Mouse (Mus musculus): ENCODE data around the gene Mertk. TPM values are rescaled to one million over a fixed set of nuclear protein-coding genes. Genes with fewer than 3 reads are reported as not detected.

Mertk gene
- polyA plus RNA-seq, 1 experiment from 2014 or later, result 12.2 TPM

DNA sequence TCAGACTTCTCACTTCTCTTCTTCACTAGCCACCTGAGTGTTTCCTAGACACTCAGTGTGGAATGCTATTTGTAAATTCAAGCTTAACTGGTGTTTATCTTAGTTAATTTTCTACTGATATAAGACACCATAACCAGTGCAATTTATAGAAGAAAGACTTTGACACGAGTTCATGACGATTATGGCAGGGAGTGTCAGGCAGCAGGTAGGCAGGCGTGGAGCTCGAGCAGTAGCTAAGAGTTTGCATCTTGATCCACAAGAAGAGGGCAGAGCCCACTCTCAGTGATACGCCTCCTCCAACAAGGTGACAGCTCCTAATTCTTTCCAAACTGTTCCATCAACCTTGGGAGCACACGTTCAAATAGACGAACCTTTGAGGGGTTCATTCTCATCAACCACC, 27.9 kb downstream of the Mertk start:
- no peak for DNase-seq (ENCODE audit: low spot score)
- WGBS, result 80% methylated on average over 7 of the region's 7 CpGs
- Histone ChIP-seq H3K36me3 (replicated peaks) (peaks cover 34% of the 10 kb centered on the region), H3K9me3 (no peaks in the 10 kb centered on the region), H3K27ac (replicated peaks) (no peak overlapping the region), H3K4me1 (peaks cover 7% of the 10 kb centered on the region), H3K4me3 (no peak overlapping the region), H3K27me3 (replicated peaks; ENCODE audit: low read depth, poor library complexity, severe bottlenecking) (no peaks in the 10 kb centered on the region)

DNA sequence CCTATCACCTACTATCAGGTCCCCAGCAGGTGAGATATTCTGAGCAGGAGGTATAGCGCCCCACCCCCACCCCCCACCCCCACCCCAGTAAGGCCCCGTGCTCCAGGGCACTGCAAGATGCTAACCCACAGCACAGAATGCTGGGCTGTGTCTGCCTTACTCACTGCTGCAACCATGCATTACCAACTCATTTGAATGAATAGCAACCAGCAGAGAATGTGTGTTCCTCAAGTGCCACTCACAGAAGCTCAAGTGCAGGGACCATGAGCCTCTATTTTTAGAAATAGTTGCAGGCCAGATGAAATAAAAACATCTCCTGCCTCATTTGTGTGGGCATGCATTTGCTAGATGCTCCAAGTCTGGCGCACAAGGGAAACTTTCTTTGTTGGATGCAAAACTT, 28.8 kb downstream of the Mertk start:
- H3K9me3 ChIP-seq, result no peaks in the 10 kb centered on the region
- 45% methylated on average over 3 of the region's 3 CpGs for WGBS
- no peak for DNase-seq (ENCODE audit: low spot score)
- H3K27me3 ChIP-seq (replicated peaks; ENCODE audit: low read depth, poor library complexity, severe bottlenecking), result no peaks in the 10 kb centered on the region
- peaks cover 40% of the 10 kb centered on the region for H3K36me3 ChIP-seq (replicated peaks)
- no peak overlapping the region for H3K27ac ChIP-seq (replicated peaks)
- peaks cover 7% of the 10 kb centered on the region for H3K4me1 ChIP-seq
- H3K4me3 ChIP-seq, result no peak overlapping the region

DNA sequence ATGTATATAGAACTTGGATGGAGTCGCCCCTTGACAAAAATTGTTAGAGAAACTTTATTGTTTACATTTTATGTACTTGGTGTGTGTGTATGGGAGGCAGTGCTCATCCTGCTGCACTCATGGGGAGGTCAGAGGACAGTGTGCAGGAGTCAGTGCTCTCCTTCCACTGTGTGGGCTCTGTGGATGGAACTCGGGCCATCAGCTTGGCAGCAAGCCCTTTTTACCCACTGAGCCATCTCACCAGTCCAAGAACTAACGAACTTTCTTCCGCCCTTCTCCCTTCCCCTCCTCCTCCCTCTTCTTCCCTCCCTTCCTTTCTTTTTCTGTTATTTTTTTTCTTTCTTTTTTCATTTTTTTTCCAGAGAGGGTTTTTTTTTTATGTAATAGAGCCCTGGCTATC, 29.3 kb downstream of the Mertk start:
- Histone ChIP-seq H3K4me3 (no peak overlapping the region), H3K9me3 (no peaks in the 10 kb centered on the region), H3K27ac (replicated peaks) (no peak overlapping the region), H3K36me3 (replicated peaks) (peaks cover 42% of the 10 kb centered on the region), H3K4me1 (peaks cover 7% of the 10 kb centered on the region), H3K27me3 (replicated peaks; ENCODE audit: low read depth, poor library complexity, severe bottlenecking) (no peaks in the 10 kb centered on the region)
- 82% methylated on average over 4 of the region's 4 CpGs for WGBS
- DNase-seq (ENCODE audit: low spot score), result no peak

DNA sequence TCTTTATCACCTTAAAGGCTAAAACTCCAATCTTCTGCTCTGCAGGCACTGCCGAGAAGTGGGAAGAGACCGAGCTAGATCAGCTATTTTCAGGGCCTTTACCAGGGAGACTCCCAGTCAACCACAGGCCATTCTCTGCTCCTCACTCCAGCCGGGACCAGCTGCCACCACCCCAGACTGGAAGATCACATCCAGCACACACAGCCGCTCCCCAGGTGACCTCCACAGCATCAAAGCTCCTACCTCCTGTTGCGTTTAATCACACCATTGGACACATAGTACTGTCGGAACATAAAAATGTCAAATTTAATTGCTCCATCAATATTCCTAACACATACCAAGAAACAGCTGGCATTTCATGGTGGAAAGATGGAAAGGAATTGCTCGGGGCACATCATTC, 30.4 kb downstream of the Mertk start:
- Histone ChIP-seq H3K36me3 (replicated peaks) (peaks cover 41% of the 10 kb centered on the region), H3K27me3 (replicated peaks; ENCODE audit: low read depth, poor library complexity, severe bottlenecking) (no peaks in the 10 kb centered on the region), H3K4me1 (peaks cover 7% of the 10 kb centered on the region), H3K4me3 (no peak overlapping the region), H3K27ac (replicated peaks) (no peak overlapping the region), H3K9me3 (no peaks in the 10 kb centered on the region)
- DNase-seq (ENCODE audit: low spot score), result no peak
- 84% methylated on average over 7 of the region's 7 CpGs for WGBS

DNA sequence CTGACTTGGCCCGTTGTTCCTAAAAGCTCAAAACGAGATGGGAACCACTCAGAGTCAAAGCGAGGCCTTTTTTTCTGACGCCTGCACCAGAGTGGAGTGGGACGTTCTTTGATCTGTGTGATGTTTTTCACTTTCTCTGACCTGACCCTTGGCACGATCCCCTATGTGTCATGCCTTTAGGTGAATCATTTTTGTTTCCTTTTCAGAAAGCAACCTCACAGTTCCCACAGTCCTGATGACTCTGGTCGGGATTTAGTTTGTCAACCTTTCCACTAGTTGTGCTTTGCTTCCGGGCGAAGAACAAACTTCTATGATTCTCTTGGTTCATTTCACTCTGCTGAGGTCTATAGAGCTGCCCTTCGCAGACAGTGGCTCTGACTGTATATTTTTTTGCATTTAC, 32.8 kb downstream of the Mertk start:
- no peak overlapping the region for H3K27ac ChIP-seq (replicated peaks)
- 77% methylated on average over 10 of the region's 10 CpGs for WGBS
- H3K4me1 ChIP-seq, result peaks cover 12% of the 10 kb centered on the region
- no peaks in the 10 kb centered on the region for H3K27me3 ChIP-seq (replicated peaks; ENCODE audit: low read depth, poor library complexity, severe bottlenecking)
- DNase-seq (ENCODE audit: low spot score), result no peak
- no peaks in the 10 kb centered on the region for H3K9me3 ChIP-seq
- no peak overlapping the region for H3K4me3 ChIP-seq
- peaks cover 43% of the 10 kb centered on the region for H3K36me3 ChIP-seq (replicated peaks)

DNA sequence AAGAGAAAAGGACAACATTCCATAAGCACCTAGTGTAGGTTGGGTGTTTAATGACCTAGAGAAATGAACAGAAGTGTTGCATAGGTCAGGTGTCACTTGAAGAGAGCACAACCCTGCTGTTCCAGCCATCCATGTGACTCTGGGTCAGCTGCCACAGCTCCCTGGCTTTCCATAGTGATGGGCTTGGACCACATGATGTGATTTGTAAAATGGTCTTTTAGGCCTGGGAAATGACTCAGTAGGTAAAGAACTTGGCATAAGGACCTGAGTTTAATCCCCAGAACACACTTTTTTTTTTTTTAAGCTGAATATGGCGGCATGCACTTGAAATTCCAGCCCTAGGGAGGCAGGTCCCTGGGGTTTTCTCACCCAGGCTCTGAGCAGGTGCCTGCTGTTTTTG, 33.2 kb downstream of the Mertk start:
- Histone ChIP-seq H3K36me3 (replicated peaks) (peaks cover 46% of the 10 kb centered on the region), H3K27me3 (replicated peaks; ENCODE audit: low read depth, poor library complexity, severe bottlenecking) (no peaks in the 10 kb centered on the region), H3K27ac (replicated peaks) (no peak overlapping the region), H3K4me3 (no peak overlapping the region), H3K4me1 (peaks cover 12% of the 10 kb centered on the region), H3K9me3 (no peaks in the 10 kb centered on the region)
- 88% methylated on average over 1 of the region's 1 CpGs for WGBS
- no peak for DNase-seq (ENCODE audit: low spot score)

DNA sequence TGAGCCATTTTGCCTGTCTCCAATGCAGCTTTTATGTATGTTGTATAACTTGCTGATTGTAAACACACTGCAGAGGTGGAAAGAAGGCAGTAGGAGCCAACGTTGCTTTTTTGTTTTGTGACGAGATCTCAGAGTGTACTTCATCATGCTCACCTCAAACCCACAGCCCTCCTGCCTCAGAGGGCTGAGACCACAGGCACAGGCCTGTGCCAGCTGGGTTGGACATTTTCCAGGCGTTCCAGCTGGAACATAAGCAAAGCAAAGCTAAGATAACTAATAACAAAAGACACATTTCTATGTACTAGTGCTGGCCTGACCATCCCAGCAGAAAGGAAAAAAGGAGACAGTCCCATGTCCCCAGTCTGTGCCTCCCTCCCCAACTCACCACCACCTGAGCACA, 36.3 kb downstream of the Mertk start:
- no peaks in the 10 kb centered on the region for H3K9me3 ChIP-seq
- DNase-seq (ENCODE audit: low spot score), result no peak
- no peak overlapping the region for H3K27ac ChIP-seq (replicated peaks)
- H3K4me3 ChIP-seq, result no peak overlapping the region
- peaks cover 64% of the 10 kb centered on the region for H3K36me3 ChIP-seq (replicated peaks)
- no peaks in the 10 kb centered on the region for H3K27me3 ChIP-seq (replicated peaks; ENCODE audit: low read depth, poor library complexity, severe bottlenecking)
- peaks cover 5% of the 10 kb centered on the region for H3K4me1 ChIP-seq
- WGBS, result 78% methylated on average over 3 of the region's 3 CpGs

DNA sequence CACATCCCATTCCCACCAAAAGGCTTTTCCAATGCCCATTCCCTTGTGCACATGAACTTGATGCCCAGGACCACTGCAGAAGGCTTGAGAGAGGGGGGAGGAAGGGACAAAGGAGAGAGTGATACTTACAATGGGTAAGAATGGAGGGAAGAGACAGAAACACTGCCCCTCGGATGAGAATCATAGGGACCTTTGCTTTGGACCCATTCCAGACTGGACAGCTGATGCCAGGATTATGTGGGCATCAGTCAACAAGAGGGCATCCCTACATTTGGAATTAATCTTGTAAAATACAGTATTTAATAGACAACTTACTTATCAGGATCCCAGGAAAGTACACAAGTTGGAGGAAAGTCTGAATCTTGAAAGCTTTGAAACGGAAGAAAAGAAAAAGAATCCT, 38.3 kb downstream of the Mertk start:
- 90% methylated on average over 2 of the region's 2 CpGs for WGBS
- H3K4me3 ChIP-seq, result no peak overlapping the region

DNA sequence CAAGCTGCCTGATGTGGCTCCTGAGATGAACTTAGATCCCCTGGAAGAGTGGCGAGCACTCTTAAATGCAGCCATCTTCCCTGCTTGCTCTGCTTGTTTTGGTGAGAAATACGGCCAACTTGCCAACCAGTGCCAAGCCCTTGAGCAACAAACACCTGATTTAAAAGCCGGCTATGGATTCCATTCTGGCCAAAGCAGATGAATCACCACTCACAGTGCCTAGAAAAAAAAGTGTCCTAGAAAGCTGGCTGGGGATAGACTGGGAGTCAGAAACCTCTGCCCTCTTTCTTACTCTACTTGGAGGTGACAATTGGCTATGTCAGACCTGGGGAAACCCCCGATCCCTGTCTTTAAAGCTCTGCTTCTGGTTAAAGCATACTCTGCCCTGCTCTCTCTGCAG, 39.0 kb downstream of the Mertk start:
- Histone ChIP-seq H3K36me3 (replicated peaks) (peaks cover 47% of the 10 kb centered on the region), H3K4me1 (peaks cover 5% of the 10 kb centered on the region), H3K9me3 (no peaks in the 10 kb centered on the region), H3K4me3 (no peak overlapping the region), H3K27ac (replicated peaks) (no peak overlapping the region), H3K27me3 (replicated peaks; ENCODE audit: low read depth, poor library complexity, severe bottlenecking) (no peaks in the 10 kb centered on the region)
- WGBS, result 92% methylated on average over 4 of the region's 4 CpGs
- no peak for DNase-seq (ENCODE audit: low spot score)

More for the DNA sequence above, 38.3 kb downstream of the Mertk start:
- Histone ChIP-seq H3K4me1 (peaks cover 5% of the 10 kb centered on the region), H3K27ac (replicated peaks) (no peak overlapping the region), H3K27me3 (replicated peaks; ENCODE audit: low read depth, poor library complexity, severe bottlenecking) (no peaks in the 10 kb centered on the region), H3K36me3 (replicated peaks) (peaks cover 46% of the 10 kb centered on the region), H3K9me3 (no peaks in the 10 kb centered on the region)
- DNase-seq (ENCODE audit: low spot score), result no peak

DNA sequence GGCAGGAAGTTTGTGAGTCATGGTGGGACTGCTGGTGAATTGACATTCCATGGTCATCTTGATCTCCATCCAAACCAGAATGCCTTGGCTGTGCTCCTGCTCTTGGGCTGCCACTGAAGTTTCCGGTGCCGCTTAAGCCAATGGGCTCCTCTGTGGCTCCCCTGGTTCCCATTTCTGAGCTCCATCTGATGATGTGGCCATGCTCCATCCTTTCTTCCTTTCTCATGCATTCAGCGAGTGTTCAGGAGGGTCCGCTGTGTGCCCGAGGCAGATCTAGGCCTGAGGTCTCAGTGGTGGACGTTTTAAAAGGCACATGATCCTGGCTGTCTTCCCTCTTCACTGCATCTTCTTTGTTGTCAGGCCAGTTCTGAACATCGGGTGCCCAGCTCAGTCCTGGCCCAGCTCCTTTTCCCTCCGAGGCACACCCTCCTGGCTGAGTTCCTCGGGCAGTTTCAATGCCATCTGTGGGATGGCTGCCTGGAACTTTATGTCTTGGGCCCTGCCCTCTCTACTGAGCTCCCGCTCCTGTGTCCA, 40.0 kb downstream of the Mertk start:
- Histone ChIP-seq H3K27me3 (replicated peaks; ENCODE audit: low read depth, poor library complexity, severe bottlenecking) (no peaks in the 10 kb centered on the region), H3K4me1 (peaks cover 13% of the 10 kb centered on the region), H3K36me3 (replicated peaks) (peaks cover 51% of the 10 kb centered on the region), H3K9me3 (no peaks in the 10 kb centered on the region), H3K27ac (replicated peaks) (no peak overlapping the region), H3K4me3 (no peak overlapping the region)
- WGBS, result 88% methylated on average over 10 of the region's 10 CpGs
- no peak for DNase-seq (ENCODE audit: low spot score)

DNA sequence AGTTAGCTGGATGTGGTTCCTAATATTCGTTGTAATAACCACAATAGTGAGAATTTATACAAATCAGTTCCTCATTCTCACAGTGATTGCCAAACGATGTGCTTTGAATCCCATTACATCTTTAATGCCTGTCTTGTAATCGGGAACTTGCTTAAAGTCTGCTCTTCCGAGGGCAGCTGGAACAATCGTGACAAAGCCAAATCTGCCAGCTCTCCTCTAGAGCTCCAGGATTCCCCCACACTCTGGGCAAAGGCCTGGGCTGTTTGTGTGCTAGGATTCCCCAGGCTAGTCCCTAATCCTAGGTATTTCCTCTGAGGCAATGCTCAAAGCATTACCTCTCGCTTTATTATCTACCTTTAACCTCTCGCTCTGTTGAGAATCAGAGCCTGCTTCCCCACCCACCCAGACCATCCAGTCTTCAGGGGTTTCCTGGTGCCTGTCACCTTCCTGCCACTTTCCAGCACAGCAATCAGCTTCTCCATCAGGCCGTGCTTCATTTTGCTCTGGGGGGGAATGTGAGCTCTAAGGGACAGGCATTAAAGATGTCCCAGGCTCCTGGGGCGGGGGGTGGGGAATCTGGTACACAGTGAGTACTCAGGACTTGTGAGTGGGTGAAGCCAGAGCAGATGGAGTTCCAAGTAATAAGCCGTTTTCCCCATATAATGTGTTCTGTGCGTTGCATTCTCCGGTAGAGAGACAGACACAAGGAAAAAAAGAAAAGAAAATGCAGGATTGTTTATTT, 47.3 kb downstream of the Mertk start:
- peaks cover 52% of the 10 kb centered on the region for H3K4me1 ChIP-seq
- 61% methylated on average over 12 of the region's 12 CpGs for WGBS
- no peaks in the 10 kb centered on the region for H3K27me3 ChIP-seq (replicated peaks; ENCODE audit: low read depth, poor library complexity, severe bottlenecking)
- H3K4me3 ChIP-seq, result no peak overlapping the region
- no peak for DNase-seq (ENCODE audit: low spot score)
- H3K9me3 ChIP-seq, result no peaks in the 10 kb centered on the region
- H3K36me3 ChIP-seq (replicated peaks), result peaks cover 31% of the 10 kb centered on the region
- H3K27ac ChIP-seq (replicated peaks), result peak overlapping the region; percentile 48

DNA sequence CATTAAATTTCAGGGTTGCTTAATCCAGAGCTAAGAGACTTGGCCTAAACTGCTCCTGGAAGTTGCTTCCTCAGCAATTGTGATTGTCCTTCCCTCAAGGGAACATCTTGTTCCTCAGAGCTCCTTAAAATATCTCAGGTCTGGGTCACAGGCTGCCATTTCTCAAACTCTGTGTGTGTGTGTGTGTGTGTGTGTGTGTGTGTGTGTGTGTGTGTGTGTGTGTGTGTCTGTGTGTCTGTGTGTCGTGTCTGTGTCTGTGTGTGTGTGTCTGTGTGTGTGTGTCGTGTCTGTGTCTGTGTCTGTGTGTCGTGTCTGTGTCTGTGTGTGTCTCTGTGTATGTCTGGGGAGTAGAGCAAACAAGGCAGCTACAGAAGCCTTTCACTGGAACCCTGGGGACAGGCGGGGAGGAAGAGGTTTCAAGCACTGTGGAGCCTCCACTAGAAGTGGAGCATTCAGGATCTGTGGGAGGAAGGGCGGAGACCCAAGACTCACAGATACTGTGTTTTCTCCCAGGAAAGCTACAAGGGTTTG, 47.9 kb downstream of the Mertk start:
- peaks cover 52% of the 10 kb centered on the region for H3K4me1 ChIP-seq
- peak overlapping the region; percentile 48 for H3K27ac ChIP-seq (replicated peaks)
- WGBS, result 64% methylated on average over 5 of the region's 5 CpGs
- H3K27me3 ChIP-seq (replicated peaks; ENCODE audit: low read depth, poor library complexity, severe bottlenecking), result no peaks in the 10 kb centered on the region
- no peaks in the 10 kb centered on the region for H3K9me3 ChIP-seq
- DNase-seq (ENCODE audit: low spot score), result no peak
- no peak overlapping the region for H3K4me3 ChIP-seq
- peaks cover 34% of the 10 kb centered on the region for H3K36me3 ChIP-seq (replicated peaks)

DNA sequence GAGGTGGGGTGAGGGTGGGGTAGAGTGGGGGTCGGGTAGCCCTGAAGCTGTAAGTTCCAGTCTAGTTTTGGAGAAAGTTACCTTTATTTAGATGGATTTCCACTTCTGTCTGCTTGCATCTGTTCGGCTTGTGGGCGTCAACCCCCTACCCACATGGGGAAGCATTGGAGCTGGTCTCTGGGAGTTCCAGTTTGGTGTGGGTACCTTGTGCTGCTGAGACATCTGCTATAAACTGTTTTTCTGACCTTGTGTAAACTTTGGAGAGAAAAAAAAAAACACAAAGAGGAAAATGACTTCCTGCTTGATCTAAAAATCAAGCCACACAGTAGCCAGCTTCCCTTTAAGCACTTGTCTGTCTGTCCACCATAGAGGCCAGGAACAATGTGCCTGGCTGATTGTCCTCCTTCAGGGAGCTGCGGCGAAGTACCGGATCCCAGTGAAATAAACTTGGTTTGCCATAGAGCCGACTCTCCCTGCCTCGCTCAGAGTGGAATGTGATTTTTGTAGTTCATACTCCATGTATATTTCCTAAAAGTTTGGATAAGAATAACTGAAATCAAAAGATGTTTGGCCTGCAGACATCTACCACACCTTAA, 48.8 kb downstream of the Mertk start:
- Histone ChIP-seq H3K9me3 (no peaks in the 10 kb centered on the region), H3K4me3 (no peak overlapping the region), H3K36me3 (replicated peaks) (peaks cover 38% of the 10 kb centered on the region), H3K27me3 (replicated peaks; ENCODE audit: low read depth, poor library complexity, severe bottlenecking) (no peaks in the 10 kb centered on the region), H3K4me1 (peaks cover 52% of the 10 kb centered on the region), H3K27ac (replicated peaks) (no peak overlapping the region)
- WGBS, result 76% methylated on average over 8 of the region's 8 CpGs
- DNase-seq (ENCODE audit: low spot score), result no peak
